Comparison of ENCODE assay signal across 27 mouse cellular contexts in the genomic region with DNA sequence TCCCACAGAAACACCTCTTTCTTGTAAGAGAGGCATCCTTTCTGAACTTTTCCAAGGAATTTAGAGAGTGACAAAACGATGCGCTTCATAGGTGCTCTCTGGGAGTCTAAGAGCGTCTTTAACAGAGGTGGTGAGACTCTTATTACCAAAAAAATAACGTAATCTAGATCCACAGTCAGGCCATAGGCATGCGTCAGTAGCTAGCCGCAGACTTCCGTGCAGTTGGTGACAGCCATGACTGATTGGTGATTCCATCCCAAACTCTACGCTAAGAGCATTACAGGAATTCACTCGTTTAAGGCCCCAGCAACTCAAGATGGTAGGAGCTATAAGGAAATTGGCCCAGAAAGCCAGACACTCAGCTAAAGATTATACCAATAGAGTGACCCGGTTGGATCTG.
A peak's percentile ranks its signal among the peaks of the same experiment; 100 is the strongest.
DNase-seq lines count a peak whose midpoint lies in the region; ATAC-seq and TF ChIP-seq lines count a peak whose summit lies in the region.
"Had no signal": no experiment of that assay in that cellular context is flagged by ENCODE, and none has a peak within 500 bp of the region (broad histone marks: within the 10 kb centered on the region; RNA-seq: fewer than 3 reads in every experiment).

No protein-coding gene starts in this region.

- no peaks in the 10 kb centered on the region for H3K36me3 ChIP-seq in heart, embryonic 11.5 days (ENCODE audit: control insufficient read depth, insufficient read depth, low read length)
- H3K36me3 ChIP-seq in heart, embryonic 10.5 days: no peaks in the 10 kb centered on the region
- H3K36me3 ChIP-seq in hindbrain, embryonic 10.5 days: no peaks in the 10 kb centered on the region
- H3K36me3 ChIP-seq in hindbrain, embryonic 14.5 days (replicated peaks; ENCODE audit: control insufficient read depth, insufficient read depth): no peaks in the 10 kb centered on the region
- H3K36me3 ChIP-seq in embryonic facial prominence, embryonic 10.5 days (replicated peaks): no peaks in the 10 kb centered on the region
- no peaks in the 10 kb centered on the region for H3K36me3 ChIP-seq in myocyte (ENCODE audit: control insufficient read depth, insufficient read depth)
- H3K36me3 ChIP-seq: hindbrain, embryonic 13.5 days; limb, embryonic 12.5 days; liver, embryonic 15.5 days; midbrain, embryonic 12.5 days had no signal

- H3K9me3 ChIP-seq in heart, embryonic 11.5 days (replicated peaks; ENCODE audit: control insufficient read depth, low read length): no peaks in the 10 kb centered on the region; the same call in 1 of the 2 replicates
- no peaks in the 10 kb centered on the region for H3K9me3 ChIP-seq in heart, embryonic 10.5 days
- peaks cover 5% of the 10 kb centered on the region; the same call in 1 of the 2 replicates for H3K9me3 ChIP-seq in hindbrain, embryonic 10.5 days
- H3K9me3 ChIP-seq in hindbrain, embryonic 14.5 days (ENCODE audit: control insufficient read depth, low read length): no peaks in the 10 kb centered on the region
- H3K9me3 ChIP-seq in embryonic facial prominence, embryonic 10.5 days: peaks cover 2% of the 10 kb centered on the region; the same call in 1 of the 2 replicates
- H3K9me3 ChIP-seq: hindbrain, embryonic 13.5 days; limb, embryonic 12.5 days; liver, embryonic 15.5 days; midbrain, embryonic 12.5 days had no signal

- no peaks in the 10 kb centered on the region for H3K79me2 ChIP-seq in myocyte (ENCODE audit: control insufficient read depth, insufficient read depth)

- ATAC-seq in heart, embryonic 11.5 days (replicated peaks; ENCODE audit: insufficient number of reproducible peaks, low FRiP score, low TSS enrichment): no peak
- ATAC-seq in hindbrain, embryonic 14.5 days (ENCODE audit: low FRiP score): no peak
- ATAC-seq: CD4-positive, CD25-positive, alpha-beta regulatory T cell, adult 4 months; forebrain, embryonic 16.5 days; intestine, postnatal 0 days had no signal

- no peak overlapping the region for H3K4me2 ChIP-seq in heart, embryonic 11.5 days
- no peak overlapping the region for H3K4me2 ChIP-seq in hindbrain, embryonic 14.5 days (replicated peaks)
- H3K4me2 ChIP-seq in myocyte (ENCODE audit: low read depth): peak overlapping the region; percentile 56
- H3K4me2 ChIP-seq: hindbrain, embryonic 13.5 days; limb, embryonic 12.5 days; liver, embryonic 15.5 days; midbrain, embryonic 12.5 days had no signal

- no peak for DNase-seq in heart, embryonic 10.5 days (ENCODE audit: low spot score)
- DNase-seq in hindbrain, embryonic 10.5 days (ENCODE audit: low spot score): no peak
- no peak for DNase-seq in hindbrain, embryonic 14.5 days (ENCODE audit: low spot score)
- DNase-seq in embryonic facial prominence, embryonic 10.5 days (ENCODE audit: low spot score): no peak
- DNase-seq in adrenal gland, postnatal 10 days: no peak
- DNase-seq: adrenal gland, postnatal 25 days; cerebellum, adult 11-12 months; cerebellum, adult 9-11 months; gastrocnemius, adult 2 months; gastrocnemius, postnatal 36 days; heart, adult 2 months; kidney, adult 9 months; kidney, postnatal 10 days; right cerebral cortex, postnatal 14 days; thymus, adult 2 months; thymus, postnatal 36 days had no signal

- peaks cover 3% of the 10 kb centered on the region; the same call in 1 of the 2 replicates for H3K27me3 ChIP-seq in heart, embryonic 11.5 days (ENCODE audit: control insufficient read depth, insufficient read depth, low read length)
- peaks cover 22% of the 10 kb centered on the region for H3K27me3 ChIP-seq in heart, embryonic 10.5 days (ENCODE audit: insufficient read depth, poor library complexity, severe bottlenecking)
- H3K27me3 ChIP-seq in hindbrain, embryonic 10.5 days (ENCODE audit: insufficient read depth, poor library complexity, severe bottlenecking): peaks cover 9% of the 10 kb centered on the region
- no peaks in the 10 kb centered on the region for H3K27me3 ChIP-seq in hindbrain, embryonic 14.5 days (ENCODE audit: control insufficient read depth, insufficient read depth, low read length)
- no peaks in the 10 kb centered on the region for H3K27me3 ChIP-seq in embryonic facial prominence, embryonic 10.5 days (replicated peaks; ENCODE audit: low read depth, poor library complexity, severe bottlenecking)
- H3K27me3 ChIP-seq in myocyte (ENCODE audit: control insufficient read depth, insufficient read depth, insufficient read length): no peaks in the 10 kb centered on the region
- H3K27me3 ChIP-seq: hindbrain, embryonic 13.5 days; limb, embryonic 12.5 days had no signal

- WGBS in heart, embryonic 11.5 days (ENCODE audit: insufficient replicate concordance): 50% methylated on average over 10 of the region's 10 CpGs
- 53% methylated on average over 10 of the region's 10 CpGs for WGBS in heart, embryonic 10.5 days
- 80% methylated on average over 10 of the region's 10 CpGs for WGBS in hindbrain, embryonic 10.5 days
- 75% methylated on average over 10 of the region's 10 CpGs for WGBS in hindbrain, embryonic 14.5 days
- 85% methylated on average over 10 of the region's 10 CpGs for WGBS in embryonic facial prominence, embryonic 10.5 days

- no peak overlapping the region for H3K9ac ChIP-seq in heart, embryonic 11.5 days (ENCODE audit: low read depth, low read length)
- no peak overlapping the region for H3K9ac ChIP-seq in hindbrain, embryonic 14.5 days
- H3K9ac ChIP-seq: hindbrain, embryonic 13.5 days; limb, embryonic 12.5 days; liver, embryonic 15.5 days; lung, embryonic 14.5 days; midbrain, embryonic 12.5 days had no signal

- no peak overlapping the region for H3K4me3 ChIP-seq in heart, embryonic 11.5 days (ENCODE audit: low read depth, low read length)
- H3K4me3 ChIP-seq in heart, embryonic 10.5 days: no peak overlapping the region
- H3K4me3 ChIP-seq in hindbrain, embryonic 10.5 days: no peak overlapping the region
- no peak overlapping the region for H3K4me3 ChIP-seq in hindbrain, embryonic 14.5 days (replicated peaks; ENCODE audit: low read length)
- H3K4me3 ChIP-seq in embryonic facial prominence, embryonic 10.5 days: no peak overlapping the region
- no peak overlapping the region for H3K4me3 ChIP-seq in myocyte
- H3K4me3 ChIP-seq: gastrocnemius, adult 2 months; heart, adult 2 months; hindbrain, embryonic 13.5 days; limb, embryonic 12.5 days; liver, embryonic 15.5 days; midbrain, embryonic 12.5 days had no signal

- H3ac ChIP-seq in myocyte (ENCODE audit: control insufficient read depth, insufficient read length): no peak overlapping the region

- peaks cover 14% of the 10 kb centered on the region for H3K4me1 ChIP-seq in heart, embryonic 11.5 days (ENCODE audit: control insufficient read depth, insufficient read depth, low read length)
- peaks cover 40% of the 10 kb centered on the region for H3K4me1 ChIP-seq in heart, embryonic 10.5 days
- H3K4me1 ChIP-seq in hindbrain, embryonic 10.5 days (replicated peaks): peaks cover 58% of the 10 kb centered on the region
- peaks cover 35% of the 10 kb centered on the region for H3K4me1 ChIP-seq in hindbrain, embryonic 14.5 days (replicated peaks; ENCODE audit: control insufficient read depth, insufficient read depth, low read length)
- peaks cover 55% of the 10 kb centered on the region for H3K4me1 ChIP-seq in embryonic facial prominence, embryonic 10.5 days
- H3K4me1 ChIP-seq: liver, embryonic 15.5 days had no signal

- peak overlapping the region; percentile 43; the same call in 1 of the 2 replicates for H3K27ac ChIP-seq in heart, embryonic 11.5 days (ENCODE audit: low read depth, low read length)
- no peak overlapping the region for H3K27ac ChIP-seq in heart, embryonic 10.5 days
- H3K27ac ChIP-seq in hindbrain, embryonic 10.5 days: peak overlapping the region; percentile 78; the same call in 1 of the 2 replicates
- no peak overlapping the region for H3K27ac ChIP-seq in hindbrain, embryonic 14.5 days
- H3K27ac ChIP-seq in embryonic facial prominence, embryonic 10.5 days (replicated peaks): 0 out of 2 replicates have a peak overlapping the region, but pooled peaks have one; percentile 26
- H3K27ac ChIP-seq: gastrocnemius, adult 2 months; heart, adult 2 months; hindbrain, embryonic 13.5 days; limb, embryonic 12.5 days; liver, embryonic 15.5 days; midbrain, embryonic 12.5 days; stomach, postnatal 0 days had no signal

- no peak for TF ChIP-seq POLR2A in myocyte (IDR thresholded peaks at IDR 0.05; ENCODE audit: insufficient read length, low read depth)

TF ChIP-seq in myocyte, 11 proteins besides CTCF, POLR2A, EP300 and RAD21:
- TF ChIP-seq MYOG (IDR thresholded peaks at IDR 0.05; ENCODE audit: control insufficient read depth in 1 of 3, insufficient read depth in 1 of 3, insufficient read length in 2 of 3, low read depth in 2 of 3) (peak in 1 of 3 experiments; percentile 13), SRF (IDR thresholded peaks at IDR 0.05; ENCODE audit: control insufficient read depth, insufficient read length, low read depth) (no peak), E2F4 (IDR thresholded peaks at IDR 0.05; ENCODE audit: insufficient read depth) (no peak), MYOD1 (IDR thresholded peaks at IDR 0.05; ENCODE audit: control insufficient read depth in 1 of 3, insufficient read length in 2 of 3, low read depth in 2 of 3) (peak in 2 of 3 experiments; percentile 18 to 69)
TF ChIP-seq in myocyte: peak in this region for 2.

Comparison
In these comparisons a context has a peak if more than half of its experiments do, and no peak if none do; other contexts are left out.
1. H3K27ac ChIP-seq: peak in heart, embryonic 11.5 days (single experiment), hindbrain, embryonic 10.5 days (single experiment) and embryonic facial prominence, embryonic 10.5 days (single experiment); none in heart, embryonic 10.5 days (single experiment) and hindbrain, embryonic 14.5 days (single experiment).